Mouse (Mus musculus): ENCODE measurements around the gene Ccdc106. TPM values are rescaled to one million over a fixed set of nuclear protein-coding genes. Genes with fewer than 3 reads are reported as not detected.

Gene Ccdc106
- polyA plus RNA-seq, 1 experiment from 2014 or later, result 14.4 TPM

- no peaks in the 10 kb centered on the region for H3K27me3 ChIP-seq (ENCODE audit: control insufficient read depth, insufficient read depth, low read length)
- WGBS, result 93% methylated on average over 27 of the region's 27 CpGs
- H3K4me3 ChIP-seq (ENCODE audit: low read depth, low read length), result no peak overlapping the region
- H3K4me1 ChIP-seq (ENCODE audit: control insufficient read depth, insufficient read depth, low read length), result peaks cover 3% of the 10 kb centered on the region; the same call in 1 of the 2 replicates
- DNase-seq (ENCODE audit: low spot score), result no peak
- H3K27ac ChIP-seq (replicated peaks; ENCODE audit: low read depth, low read length), result no peak overlapping the region
- ATAC-seq (ENCODE audit: insufficient number of reproducible peaks, low FRiP score, low TSS enrichment, low read depth), result no peak
- H3K9ac ChIP-seq (ENCODE audit: low read length), result no peak overlapping the region
- H3K9me3 ChIP-seq (ENCODE audit: control insufficient read depth, low read length), result no peaks in the 10 kb centered on the region; the same call in 1 of the 2 replicates
- H3K4me2 ChIP-seq (ENCODE audit: low read depth, severe bottlenecking), result no peak overlapping the region; the same call in 1 of the 2 replicates
- peaks cover 44% of the 10 kb centered on the region for H3K36me3 ChIP-seq (ENCODE audit: control insufficient read depth, insufficient read depth, low read length)
Observed at GRCm38 (mm10) chr7:5012681-5013513, 7.5 kb upstream of the Ccdc106 start.

GRCm38 (mm10) chr7:5014251-5015117 is 5.9 kb upstream of the Ccdc106 start, which contains the start of the genes Zfp524 and Fiz1:
Gene Zfp524 (plus strand): TSS chr7:5014415.
Gene Fiz1 (minus strand): TSS chr7:5014697.
- under 1% methylated on average over 42 of the region's 42 CpGs for WGBS
- Histone ChIP-seq H3K4me2 (ENCODE audit: low read depth, severe bottlenecking) (peak within 1 kb of the TSS; percentile 47), H3K9me3 (ENCODE audit: control insufficient read depth, low read length) (no peaks in the 10 kb centered on the region), H3K9ac (ENCODE audit: low read length) (peak within 1 kb of the TSS; percentile 85), H3K4me1 (ENCODE audit: control insufficient read depth, insufficient read depth, low read length) (peaks cover 3% of the 10 kb centered on the region; the same call in 1 of the 2 replicates), H3K36me3 (ENCODE audit: control insufficient read depth, insufficient read depth, low read length) (peaks cover 28% of the 10 kb centered on the region), H3K27ac (replicated peaks; ENCODE audit: low read depth, low read length) (peak within 1 kb of the TSS; percentile 98), H3K4me3 (ENCODE audit: low read depth, low read length) (peak within 1 kb of the TSS; percentile 72), H3K27me3 (ENCODE audit: control insufficient read depth, insufficient read depth, low read length) (no peaks in the 10 kb centered on the region)
- DNase-seq (ENCODE audit: low spot score), result peak; percentile 95
- ATAC-seq (ENCODE audit: insufficient number of reproducible peaks, low FRiP score, low TSS enrichment, low read depth), result peak; percentile 77

DNA sequence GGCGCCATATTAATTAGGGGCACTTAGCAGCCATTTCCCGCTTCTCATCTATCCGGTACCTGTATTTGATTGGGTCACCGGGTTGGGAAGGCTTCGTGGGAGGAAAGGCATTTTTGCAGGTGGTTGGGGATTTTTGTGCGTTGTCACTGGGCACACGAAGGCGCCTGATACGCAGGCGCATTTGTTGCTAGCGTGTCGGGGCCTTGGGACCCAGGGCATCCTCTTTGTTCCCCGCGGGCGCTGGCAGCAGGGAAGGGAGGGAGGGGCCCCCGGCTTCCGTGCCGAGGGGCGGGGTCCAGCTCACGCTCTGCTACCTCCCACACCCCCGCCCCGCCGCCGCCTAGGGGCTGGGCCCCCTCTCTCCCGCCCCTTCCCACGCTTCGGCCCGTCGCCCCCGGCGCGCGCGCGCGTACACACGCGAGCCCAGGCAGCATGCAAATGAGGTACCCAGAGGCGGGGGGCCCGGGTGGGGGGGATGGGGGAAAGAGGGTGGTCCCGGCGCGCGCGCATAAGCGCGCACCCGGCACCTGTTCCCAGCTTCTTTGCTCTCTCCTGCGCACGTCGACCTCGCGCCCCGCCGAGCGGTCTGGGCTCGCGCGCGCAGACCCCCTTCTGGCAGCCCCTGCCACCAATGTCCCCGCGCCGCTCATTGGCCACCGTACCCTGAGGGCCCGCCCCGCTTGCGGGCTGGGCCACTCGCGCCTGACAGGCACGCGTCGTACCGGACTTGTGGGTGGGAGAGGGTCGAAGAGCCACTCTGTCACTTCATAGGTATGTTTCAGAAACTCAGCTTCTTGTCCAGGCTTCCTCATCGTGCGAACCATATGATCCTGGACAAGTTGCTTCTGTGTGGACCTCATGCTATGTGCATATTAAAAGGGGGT is 5.0 kb upstream of the Ccdc106 start, which contains the start of gene Gm44973:
Gm44973 (plus strand) TSS at position 379 of the 884 bp plus-strand sequence.
- Histone ChIP-seq H3K27me3 (ENCODE audit: control insufficient read depth, insufficient read depth, low read length) (no peaks in the 10 kb centered on the region), H3K9me3 (ENCODE audit: control insufficient read depth, low read length) (no peaks in the 10 kb centered on the region), H3K4me2 (ENCODE audit: low read depth, severe bottlenecking) (peak within 1 kb of the TSS; percentile 47), H3K4me3 (ENCODE audit: low read depth, low read length) (peak within 1 kb of the TSS; percentile 72), H3K9ac (ENCODE audit: low read length) (peak within 1 kb of the TSS; percentile 85), H3K36me3 (ENCODE audit: control insufficient read depth, insufficient read depth, low read length) (peaks cover 22% of the 10 kb centered on the region), H3K4me1 (ENCODE audit: control insufficient read depth, insufficient read depth, low read length) (peaks cover 3% of the 10 kb centered on the region; the same call in 1 of the 2 replicates), H3K27ac (replicated peaks; ENCODE audit: low read depth, low read length) (peak within 1 kb of the TSS; percentile 98)
- WGBS, result under 1% methylated on average over 47 of the region's 76 CpGs
- DNase-seq (ENCODE audit: low spot score) (peak; percentile 97), ATAC-seq (ENCODE audit: insufficient number of reproducible peaks, low FRiP score, low TSS enrichment, low read depth) (peak; percentile 78)

GRCm38 (mm10) chr7:5016057-5016456 is 4.3 kb upstream of the Ccdc106 start:
- no peak for ATAC-seq (ENCODE audit: insufficient number of reproducible peaks, low FRiP score, low TSS enrichment, low read depth)
- Histone ChIP-seq H3K9me3 (ENCODE audit: control insufficient read depth, low read length) (no peaks in the 10 kb centered on the region), H3K27ac (replicated peaks; ENCODE audit: low read depth, low read length) (peak overlapping the region; percentile 98), H3K4me1 (ENCODE audit: control insufficient read depth, insufficient read depth, low read length) (peaks cover 3% of the 10 kb centered on the region; the same call in 1 of the 2 replicates), H3K27me3 (ENCODE audit: control insufficient read depth, insufficient read depth, low read length) (no peaks in the 10 kb centered on the region), H3K9ac (ENCODE audit: low read length) (no peak overlapping the region; the same call in 1 of the 2 replicates), H3K36me3 (ENCODE audit: control insufficient read depth, insufficient read depth, low read length) (peaks cover 15% of the 10 kb centered on the region), H3K4me2 (ENCODE audit: low read depth, severe bottlenecking) (peak overlapping the region; percentile 47), H3K4me3 (ENCODE audit: low read depth, low read length) (peak overlapping the region; percentile 72)
- DNase-seq (ENCODE audit: low spot score), result no peak
- WGBS, result 68% methylated on average over 3 of the region's 3 CpGs

- no peak for ATAC-seq (ENCODE audit: insufficient number of reproducible peaks, low FRiP score, low TSS enrichment, low read depth)
- H3K27ac ChIP-seq (replicated peaks; ENCODE audit: low read depth, low read length), result no peak overlapping the region
- no peaks in the 10 kb centered on the region for H3K9me3 ChIP-seq (ENCODE audit: control insufficient read depth, low read length)
- 97% methylated on average over 2 of the region's 2 CpGs for WGBS
- no peak overlapping the region for H3K4me3 ChIP-seq (ENCODE audit: low read depth, low read length)
- peaks cover 6% of the 10 kb centered on the region; the same call in 1 of the 2 replicates for H3K4me1 ChIP-seq (ENCODE audit: control insufficient read depth, insufficient read depth, low read length)
- H3K27me3 ChIP-seq (ENCODE audit: control insufficient read depth, insufficient read depth, low read length), result no peaks in the 10 kb centered on the region
- no peak for DNase-seq (ENCODE audit: low spot score)
- no peak overlapping the region for H3K9ac ChIP-seq (ENCODE audit: low read length)
- no peak overlapping the region for H3K4me2 ChIP-seq (ENCODE audit: low read depth, severe bottlenecking)
- peaks cover 6% of the 10 kb centered on the region; the same call in 1 of the 2 replicates for H3K36me3 ChIP-seq (ENCODE audit: control insufficient read depth, insufficient read depth, low read length)
Observed at GRCm38 (mm10) chr7:5016920-5017319, 3.4 kb upstream of the Ccdc106 start.

- peaks cover 6% of the 10 kb centered on the region; the same call in 1 of the 2 replicates for H3K4me1 ChIP-seq (ENCODE audit: control insufficient read depth, insufficient read depth, low read length)
- no peaks in the 10 kb centered on the region for H3K9me3 ChIP-seq (ENCODE audit: control insufficient read depth, low read length)
- 88% methylated on average over 16 of the region's 16 CpGs for WGBS
- H3K27me3 ChIP-seq (ENCODE audit: control insufficient read depth, insufficient read depth, low read length), result no peaks in the 10 kb centered on the region
- H3K4me2 ChIP-seq (ENCODE audit: low read depth, severe bottlenecking), result no peak overlapping the region
- H3K27ac ChIP-seq (replicated peaks; ENCODE audit: low read depth, low read length), result no peak overlapping the region
- no peak overlapping the region for H3K4me3 ChIP-seq (ENCODE audit: low read depth, low read length)
- DNase-seq (ENCODE audit: low spot score) (no peak), ATAC-seq (ENCODE audit: insufficient number of reproducible peaks, low FRiP score, low TSS enrichment, low read depth) (no peak)
- no peak overlapping the region for H3K9ac ChIP-seq (ENCODE audit: low read length)
- H3K36me3 ChIP-seq (ENCODE audit: control insufficient read depth, insufficient read depth, low read length), result peaks cover 3% of the 10 kb centered on the region; the same call in 1 of the 2 replicates
Observed at GRCm38 (mm10) chr7:5017352-5017751, 3.0 kb upstream of the Ccdc106 start.

DNA sequence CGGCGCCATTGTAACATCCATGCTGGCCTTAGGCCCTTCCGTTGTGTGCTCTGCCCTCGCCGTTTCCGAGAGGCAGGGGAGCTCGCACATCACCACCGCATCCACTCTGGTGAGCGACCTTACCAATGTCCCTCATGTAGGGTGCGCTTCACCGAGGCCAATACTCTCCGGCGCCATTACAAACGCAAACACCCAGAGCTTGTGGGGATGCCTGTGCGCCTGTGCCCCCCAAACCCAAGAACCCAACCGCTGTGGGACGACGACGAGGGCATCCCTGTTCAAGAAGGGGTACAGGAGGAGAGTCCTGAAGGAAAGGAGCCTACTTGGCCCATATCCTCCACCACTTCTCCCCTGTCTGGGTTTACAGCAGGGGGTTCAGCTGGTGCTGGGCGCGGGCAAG is 2.4 kb upstream of the Ccdc106 start:
- Histone ChIP-seq H3K4me2 (ENCODE audit: low read depth, severe bottlenecking) (no peak overlapping the region), H3K27me3 (ENCODE audit: control insufficient read depth, insufficient read depth, low read length) (no peaks in the 10 kb centered on the region), H3K4me3 (ENCODE audit: low read depth, low read length) (no peak overlapping the region), H3K27ac (replicated peaks; ENCODE audit: low read depth, low read length) (no peak overlapping the region), H3K4me1 (ENCODE audit: control insufficient read depth, insufficient read depth, low read length) (peaks cover 6% of the 10 kb centered on the region; the same call in 1 of the 2 replicates), H3K36me3 (ENCODE audit: control insufficient read depth, insufficient read depth, low read length) (no peaks in the 10 kb centered on the region; the same call in 1 of the 2 replicates), H3K9me3 (ENCODE audit: control insufficient read depth, low read length) (no peaks in the 10 kb centered on the region), H3K9ac (ENCODE audit: low read length) (no peak overlapping the region)
- WGBS, result 98% methylated on average over 21 of the region's 21 CpGs
- ATAC-seq (ENCODE audit: insufficient number of reproducible peaks, low FRiP score, low TSS enrichment, low read depth) (no peak), DNase-seq (ENCODE audit: low spot score) (no peak)

All from limb, embryonic 11.5 days (tissue).